Mouse (Mus musculus): ENCODE measurements around the gene Olfr769. TPM values are rescaled to one million over a fixed set of nuclear protein-coding genes. Genes with fewer than 3 reads are reported as not detected.

The Olfr769 gene
- polyA plus RNA-seq, 1 experiment from 2014 or later: not detected

Other genes with a start within 250 kb of the Olfr769 start
- 8.2 and 8.6 TPM in 2 replicates for gene Gdf11, start 226.1 kb downstream of the Olfr769 start, polyA plus RNA-seq (2014; fragmentation: Nextera tagmentation; extraction: Ambion mirVana)
- 146 and 210 TPM in 2 replicates for gene Cd63, start 216.9 kb downstream of the Olfr769 start, polyA plus RNA-seq (2014; fragmentation: Nextera tagmentation; extraction: Ambion mirVana)
- gene Rdh5, start 195.0 kb downstream of the Olfr769 start, polyA plus RNA-seq (2014; fragmentation: Nextera tagmentation; extraction: Ambion mirVana): 18.4 and 19.7 TPM in 2 replicates
- gene Bloc1s1, start 193.8 kb downstream of the Olfr769 start, polyA plus RNA-seq (2014; fragmentation: Nextera tagmentation; extraction: Ambion mirVana): 258 and 280 TPM in 2 replicates
- 3.3 and 10.3 TPM in 2 replicates for gene Itga7, start 184.0 kb downstream of the Olfr769 start, polyA plus RNA-seq (2014; fragmentation: Nextera tagmentation; extraction: Ambion mirVana)
- gene Mettl7b, start 156.9 kb downstream of the Olfr769 start, polyA plus RNA-seq (2014; fragmentation: Nextera tagmentation; extraction: Ambion mirVana): not detected in 2 replicates
- not detected in 2 replicates for gene Olfr9, start 128.4 kb downstream of the Olfr769 start, polyA plus RNA-seq (2014; fragmentation: Nextera tagmentation; extraction: Ambion mirVana)
- not detected in 2 replicates for gene Olfr763, start 107.1 kb downstream of the Olfr769 start, polyA plus RNA-seq (2014; fragmentation: Nextera tagmentation; extraction: Ambion mirVana)
- gene Olfr764-ps1, start 78.0 kb downstream of the Olfr769 start, polyA plus RNA-seq (2014; fragmentation: Nextera tagmentation; extraction: Ambion mirVana): not detected in 2 replicates
- gene Olfr765, start 67.9 kb downstream of the Olfr769 start, polyA plus RNA-seq (2014; fragmentation: Nextera tagmentation; extraction: Ambion mirVana): not detected in 2 replicates
- not detected in 2 replicates for gene Olfr766-ps1, start 48.9 kb downstream of the Olfr769 start, polyA plus RNA-seq (2014; fragmentation: Nextera tagmentation; extraction: Ambion mirVana)
- gene Olfr767, start 35.0 kb downstream of the Olfr769 start, polyA plus RNA-seq (2014; fragmentation: Nextera tagmentation; extraction: Ambion mirVana): not detected in 2 replicates
- not detected in 2 replicates for gene Olfr768, start 18.5 kb downstream of the Olfr769 start, polyA plus RNA-seq (2014; fragmentation: Nextera tagmentation; extraction: Ambion mirVana)
- gene Olfr770, start 21.1 kb upstream of the Olfr769 start, polyA plus RNA-seq (2014; fragmentation: Nextera tagmentation; extraction: Ambion mirVana): not detected in 2 replicates
- not detected in 2 replicates for gene Olfr771, start 46.9 kb upstream of the Olfr769 start, polyA plus RNA-seq (2014; fragmentation: Nextera tagmentation; extraction: Ambion mirVana)
- gene Olfr772, start 60.1 kb upstream of the Olfr769 start, polyA plus RNA-seq (2014; fragmentation: Nextera tagmentation; extraction: Ambion mirVana): not detected in 2 replicates
- gene Olfr773, start 69.6 kb upstream of the Olfr769 start, polyA plus RNA-seq (2014; fragmentation: Nextera tagmentation; extraction: Ambion mirVana): not detected in 2 replicates
- gene Olfr774, start 118.3 kb upstream of the Olfr769 start, polyA plus RNA-seq (2014; fragmentation: Nextera tagmentation; extraction: Ambion mirVana): not detected in 2 replicates
- not detected in 2 replicates for gene Olfr775, start 130.6 kb upstream of the Olfr769 start, polyA plus RNA-seq (2014; fragmentation: Nextera tagmentation; extraction: Ambion mirVana)
- not detected in 2 replicates for gene Olfr776, start 141.3 kb upstream of the Olfr769 start, polyA plus RNA-seq (2014; fragmentation: Nextera tagmentation; extraction: Ambion mirVana)
- gene Olfr777, start 153.6 kb upstream of the Olfr769 start, polyA plus RNA-seq (2014; fragmentation: Nextera tagmentation; extraction: Ambion mirVana): not detected in 2 replicates
- gene Olfr780, start 200.3 kb upstream of the Olfr769 start, polyA plus RNA-seq (2014; fragmentation: Nextera tagmentation; extraction: Ambion mirVana): not detected in 2 replicates
- gene Olfr781, start 211.0 kb upstream of the Olfr769 start, polyA plus RNA-seq (2014; fragmentation: Nextera tagmentation; extraction: Ambion mirVana): not detected in 2 replicates
- not detected in 2 replicates for gene Olfr782, start 231.0 kb upstream of the Olfr769 start, polyA plus RNA-seq (2014; fragmentation: Nextera tagmentation; extraction: Ambion mirVana)